Mouse (Mus musculus): ENCODE measurements around the gene Id4. TPM values are rescaled to one million over a fixed set of nuclear protein-coding genes. Genes with fewer than 3 reads are reported as not detected.

Id4 gene
- polyA plus RNA-seq, 1 experiment from 2014 or later: 15.2 TPM

- no peak overlapping the region for H3K4me3 ChIP-seq (ENCODE audit: low read depth, low read length)
- no peaks in the 10 kb centered on the region for H3K27me3 ChIP-seq (replicated peaks; ENCODE audit: control insufficient read depth, insufficient read depth, low read length)
- no peaks in the 10 kb centered on the region for H3K36me3 ChIP-seq (ENCODE audit: control insufficient read depth, insufficient read depth, low read length)
- no peak overlapping the region for H3K27ac ChIP-seq (ENCODE audit: low read depth)
- 51% methylated on average over 7 of the region's 7 CpGs for WGBS
- no peaks in the 10 kb centered on the region for H3K4me1 ChIP-seq (replicated peaks; ENCODE audit: control insufficient read depth, insufficient read depth, low read length)
- no peak overlapping the region for H3K4me2 ChIP-seq (ENCODE audit: low read length)
- no peak overlapping the region for H3K9ac ChIP-seq (ENCODE audit: low read length)
- H3K9me3 ChIP-seq (ENCODE audit: control insufficient read depth, low read length): no peaks in the 10 kb centered on the region
- ATAC-seq (replicated peaks; ENCODE audit: low FRiP score, low TSS enrichment, low read depth) (no peak), DNase-seq (ENCODE audit: low spot score) (no peak)
Measured at GRCm38 (mm10) chr13:48276981-48277380, 16.0 kb downstream of the Id4 start.

DNA sequence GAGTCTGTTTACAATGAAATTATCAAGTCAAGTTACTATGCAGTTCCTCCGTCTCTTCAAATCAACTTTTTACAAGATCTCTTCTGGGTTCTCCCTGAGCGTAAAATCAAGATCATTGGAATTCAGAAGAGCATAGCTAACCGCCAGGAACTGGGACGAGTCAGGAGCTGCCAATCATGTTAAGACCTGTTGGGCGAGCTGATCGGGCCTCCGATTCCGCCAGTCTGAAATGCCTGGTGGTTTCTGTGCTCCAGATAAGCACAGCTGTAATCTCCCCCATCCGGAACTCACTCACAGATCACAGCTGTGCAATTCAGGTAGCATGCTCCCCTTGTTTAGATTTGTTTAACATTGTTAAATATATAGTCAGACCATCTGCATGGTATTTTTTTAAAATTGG is 23.4 kb downstream of the Id4 start:
- ATAC-seq (replicated peaks; ENCODE audit: low FRiP score, low TSS enrichment, low read depth): no peak
- Histone ChIP-seq H3K27me3 (replicated peaks; ENCODE audit: control insufficient read depth, insufficient read depth, low read length) (no peaks in the 10 kb centered on the region), H3K4me2 (ENCODE audit: low read length) (no peak overlapping the region), H3K27ac (ENCODE audit: low read depth) (no peak overlapping the region), H3K4me1 (replicated peaks; ENCODE audit: control insufficient read depth, insufficient read depth, low read length) (no peaks in the 10 kb centered on the region), H3K9me3 (ENCODE audit: control insufficient read depth, low read length) (no peaks in the 10 kb centered on the region), H3K4me3 (ENCODE audit: low read depth, low read length) (no peak overlapping the region), H3K9ac (ENCODE audit: low read length) (no peak overlapping the region), H3K36me3 (ENCODE audit: control insufficient read depth, insufficient read depth, low read length) (no peaks in the 10 kb centered on the region)
- DNase-seq (ENCODE audit: low spot score): no peak
- 84% methylated on average over 9 of the region's 9 CpGs for WGBS

DNA sequence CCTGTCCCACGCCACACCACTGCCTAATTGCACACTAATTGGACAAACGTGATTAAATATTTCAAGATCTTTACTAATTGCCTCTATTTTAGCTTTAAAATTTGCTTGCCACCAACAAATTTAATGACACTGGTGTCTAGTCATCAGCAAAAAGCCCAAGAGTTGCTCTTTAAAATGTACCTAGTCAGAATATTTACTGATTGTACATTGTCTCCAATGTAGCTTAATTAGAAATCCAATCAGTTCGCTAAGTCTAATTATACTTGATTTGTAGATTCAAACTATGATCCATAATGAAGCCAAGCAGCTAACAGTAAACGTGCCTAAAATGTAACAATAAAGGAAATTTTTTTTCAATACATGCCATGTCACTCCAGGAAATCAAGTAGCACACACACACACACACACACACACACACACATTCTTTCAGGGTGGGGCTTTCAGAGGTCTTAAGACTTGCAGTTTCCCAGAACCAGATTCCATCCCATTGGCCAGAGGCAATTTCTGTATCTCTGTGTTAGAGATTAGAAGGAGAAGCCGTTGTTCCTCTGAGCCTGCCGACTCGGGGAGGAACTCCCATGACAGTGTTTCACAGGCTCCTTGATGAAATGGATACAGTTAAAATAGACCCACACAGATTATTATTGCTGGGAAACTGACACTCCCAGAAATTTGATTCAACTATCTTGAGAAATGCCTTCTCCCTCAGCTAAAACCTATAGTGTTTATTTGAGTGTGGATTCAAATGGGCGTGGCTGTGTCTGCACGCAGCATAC is 24.1 kb downstream of the Id4 start:
- Histone ChIP-seq H3K4me1 (replicated peaks; ENCODE audit: control insufficient read depth, insufficient read depth, low read length) (no peaks in the 10 kb centered on the region), H3K36me3 (ENCODE audit: control insufficient read depth, insufficient read depth, low read length) (no peaks in the 10 kb centered on the region), H3K9me3 (ENCODE audit: control insufficient read depth, low read length) (no peaks in the 10 kb centered on the region), H3K4me3 (ENCODE audit: low read depth, low read length) (no peak overlapping the region), H3K4me2 (ENCODE audit: low read length) (no peak overlapping the region), H3K27ac (ENCODE audit: low read depth) (no peak overlapping the region), H3K9ac (ENCODE audit: low read length) (no peak overlapping the region), H3K27me3 (replicated peaks; ENCODE audit: control insufficient read depth, insufficient read depth, low read length) (no peaks in the 10 kb centered on the region)
- ATAC-seq (replicated peaks; ENCODE audit: low FRiP score, low TSS enrichment, low read depth) (no peak), DNase-seq (ENCODE audit: low spot score) (no peak)
- WGBS: 69% methylated on average over 9 of the region's 9 CpGs

DNA sequence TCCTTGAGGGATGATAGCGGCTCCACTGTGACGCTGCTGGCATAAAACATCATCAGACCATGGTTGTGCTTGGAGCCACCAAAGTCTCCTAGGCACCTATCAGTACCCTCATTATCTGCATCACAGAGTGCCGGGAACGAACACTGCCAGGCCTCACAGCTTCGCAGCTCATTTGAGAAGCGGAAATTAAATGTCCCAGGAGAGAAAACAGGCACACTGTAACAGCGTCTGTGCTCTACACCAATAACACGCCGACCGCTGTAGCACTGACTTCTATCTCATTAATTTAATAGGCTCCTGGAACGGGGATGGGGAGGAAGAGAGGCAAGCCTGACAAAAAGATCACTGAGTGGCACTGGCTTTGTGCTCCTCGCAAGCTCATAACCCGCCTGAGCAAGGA is 29.4 kb downstream of the Id4 start:
- H3K27ac ChIP-seq (ENCODE audit: low read depth): no peak overlapping the region
- H3K27me3 ChIP-seq (replicated peaks; ENCODE audit: control insufficient read depth, insufficient read depth, low read length): no peaks in the 10 kb centered on the region
- H3K9me3 ChIP-seq (ENCODE audit: control insufficient read depth, low read length): no peaks in the 10 kb centered on the region
- ATAC-seq (replicated peaks; ENCODE audit: low FRiP score, low TSS enrichment, low read depth): no peak
- H3K4me1 ChIP-seq (replicated peaks; ENCODE audit: control insufficient read depth, insufficient read depth, low read length): no peaks in the 10 kb centered on the region
- WGBS: 48% methylated on average over 13 of the region's 13 CpGs
- DNase-seq (ENCODE audit: low spot score): no peak
- no peak overlapping the region for H3K9ac ChIP-seq (ENCODE audit: low read length)
- H3K36me3 ChIP-seq (ENCODE audit: control insufficient read depth, insufficient read depth, low read length): no peaks in the 10 kb centered on the region
- no peak overlapping the region for H3K4me3 ChIP-seq (ENCODE audit: low read depth, low read length)
- H3K4me2 ChIP-seq (ENCODE audit: low read length): no peak overlapping the region

DNA sequence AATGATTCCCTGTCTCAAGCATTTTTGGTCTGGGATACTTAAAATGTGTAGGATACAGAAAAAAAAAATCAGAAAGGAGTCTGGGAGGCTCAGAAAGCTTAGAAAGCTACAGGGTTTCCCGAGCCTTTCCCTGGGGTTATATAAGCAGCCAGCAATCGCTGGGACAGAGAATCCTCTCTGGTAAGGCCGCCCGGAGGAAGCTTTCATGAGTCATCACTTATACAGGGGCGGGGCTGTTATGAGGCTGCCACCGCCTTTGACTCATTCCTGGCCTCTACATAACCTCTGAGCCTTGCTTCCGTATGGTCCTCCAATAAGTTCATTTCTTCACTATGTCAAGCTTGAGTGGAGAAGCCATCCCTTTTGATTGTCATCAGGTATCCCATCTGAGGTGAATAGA is 53.5 kb downstream of the Id4 start:
- Histone ChIP-seq H3K4me2 (ENCODE audit: low read length) (no peak overlapping the region), H3K36me3 (ENCODE audit: control insufficient read depth, insufficient read depth, low read length) (no peaks in the 10 kb centered on the region), H3K27me3 (replicated peaks; ENCODE audit: control insufficient read depth, insufficient read depth, low read length) (no peaks in the 10 kb centered on the region), H3K27ac (ENCODE audit: low read depth) (no peak overlapping the region), H3K9ac (ENCODE audit: low read length) (no peak overlapping the region), H3K9me3 (ENCODE audit: control insufficient read depth, low read length) (no peaks in the 10 kb centered on the region), H3K4me1 (replicated peaks; ENCODE audit: control insufficient read depth, insufficient read depth, low read length) (0 out of 2 replicates have a peak, but pooled peaks cover 2% of the 10 kb centered on the region), H3K4me3 (ENCODE audit: low read depth, low read length) (no peak overlapping the region)
- DNase-seq (ENCODE audit: low spot score) (no peak), ATAC-seq (replicated peaks; ENCODE audit: low FRiP score, low TSS enrichment, low read depth) (no peak)
- WGBS: 41% methylated on average over 7 of the region's 7 CpGs

Measured in intestine, embryonic 14.5 days (tissue).